10 mouse cellular contexts compared by ENCODE assay signal in the genomic region with DNA sequence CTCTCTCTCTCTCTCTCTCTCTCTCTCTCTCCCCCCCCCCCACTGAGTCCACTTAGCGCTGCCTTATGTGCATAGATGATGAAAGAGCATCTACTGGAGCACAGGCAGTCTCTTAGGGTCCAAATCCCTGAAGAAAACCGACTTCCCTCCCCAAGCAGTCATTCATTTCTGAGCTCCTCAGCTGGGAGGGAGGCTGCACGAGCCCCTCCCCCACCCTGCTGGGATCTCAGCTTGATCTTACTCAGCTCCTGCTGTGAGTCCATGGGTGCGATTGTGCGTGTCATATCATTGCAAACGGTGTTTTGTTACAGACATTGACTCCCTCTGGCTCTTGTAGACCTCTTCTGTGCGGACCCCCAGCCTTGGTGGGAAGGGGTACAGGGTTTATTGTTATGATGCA. TPM values are rescaled to one million over a fixed set of nuclear protein-coding genes. Genes with fewer than 3 reads are reported as not detected.
DNase-seq lines count a peak whose midpoint lies in the region; ATAC-seq and TF ChIP-seq lines count a peak whose summit lies in the region.
"Had no signal": no experiment of that assay in that cellular context is flagged by ENCODE, and none has a peak within 500 bp of the region (broad histone marks: within the 10 kb centered on the region; RNA-seq: fewer than 3 reads in every experiment).

No protein-coding gene starts in this region.

- H3K27ac ChIP-seq in intestine, embryonic 14.5 days (ENCODE audit: low read depth): no peak overlapping the region
- H3K27ac ChIP-seq in intestine, postnatal 0 days (ENCODE audit: low read depth, low read length): no peak overlapping the region
- no peak overlapping the region for H3K27ac ChIP-seq in embryonic facial prominence, embryonic 12.5 days
- no peak overlapping the region for H3K27ac ChIP-seq in hindbrain, embryonic 13.5 days
- no peak overlapping the region for H3K27ac ChIP-seq in midbrain, postnatal 0 days (ENCODE audit: low read depth, low read length)

- no peak overlapping the region for H3K9ac ChIP-seq in intestine, embryonic 14.5 days (ENCODE audit: low read length)
- H3K9ac ChIP-seq in intestine, postnatal 0 days (ENCODE audit: low read depth, low read length): no peak overlapping the region
- no peak overlapping the region for H3K9ac ChIP-seq in embryonic facial prominence, embryonic 12.5 days
- H3K9ac ChIP-seq in hindbrain, embryonic 13.5 days: no peak overlapping the region
- H3K9ac ChIP-seq in midbrain, postnatal 0 days (replicated peaks; ENCODE audit: low read length, poor library complexity, severe bottlenecking): no peak overlapping the region

- 16% methylated on average over 7 of the region's 7 CpGs for WGBS in intestine, embryonic 14.5 days
- WGBS in intestine, postnatal 0 days: 13% methylated on average over 7 of the region's 7 CpGs
- WGBS in embryonic facial prominence, embryonic 12.5 days: 10% methylated on average over 7 of the region's 7 CpGs
- 11% methylated on average over 7 of the region's 7 CpGs for WGBS in hindbrain, embryonic 13.5 days
- WGBS in midbrain, postnatal 0 days: 11% methylated on average over 7 of the region's 7 CpGs

- no peak for TF ChIP-seq CTCF in intestine, postnatal 0 days (IDR thresholded peaks at IDR 0.05; ENCODE audit: low read depth)
- no peak for TF ChIP-seq CTCF in midbrain, postnatal 0 days (IDR thresholded peaks at IDR 0.05)

- H3K9me3 ChIP-seq in intestine, embryonic 14.5 days (ENCODE audit: control insufficient read depth, low read length): no peaks in the 10 kb centered on the region
- H3K9me3 ChIP-seq in intestine, postnatal 0 days (ENCODE audit: control insufficient read depth): no peaks in the 10 kb centered on the region
- 0 out of 2 replicates have a peak, but pooled peaks cover 2% of the 10 kb centered on the region for H3K9me3 ChIP-seq in embryonic facial prominence, embryonic 12.5 days
- H3K9me3 ChIP-seq in hindbrain, embryonic 13.5 days: no peaks in the 10 kb centered on the region
- no peaks in the 10 kb centered on the region for H3K9me3 ChIP-seq in midbrain, postnatal 0 days (ENCODE audit: low read length)

- 0 out of 2 replicates have a peak overlapping the region, but pooled peaks have one; percentile 25 for H3K4me2 ChIP-seq in intestine, embryonic 14.5 days (ENCODE audit: low read length)
- H3K4me2 ChIP-seq in intestine, postnatal 0 days (replicated peaks; ENCODE audit: low read depth): no peak overlapping the region
- peak overlapping the region; percentile 32 for H3K4me2 ChIP-seq in embryonic facial prominence, embryonic 12.5 days (replicated peaks)
- H3K4me2 ChIP-seq in hindbrain, embryonic 13.5 days: peak overlapping the region; percentile 30
- H3K4me2 ChIP-seq in midbrain, postnatal 0 days (ENCODE audit: low read depth, low read length, poor library complexity, severe bottlenecking): no peak overlapping the region

- peaks cover 9% of the 10 kb centered on the region; the same call in 1 of the 2 replicates for H3K4me1 ChIP-seq in intestine, embryonic 14.5 days (replicated peaks; ENCODE audit: control insufficient read depth, insufficient read depth, low read length)
- H3K4me1 ChIP-seq in intestine, postnatal 0 days (replicated peaks; ENCODE audit: control insufficient read depth, insufficient read depth, low read length): no peaks in the 10 kb centered on the region
- no peaks in the 10 kb centered on the region for H3K4me1 ChIP-seq in embryonic facial prominence, embryonic 12.5 days
- H3K4me1 ChIP-seq in hindbrain, embryonic 13.5 days (replicated peaks): peaks cover 8% of the 10 kb centered on the region; the same call in 1 of the 2 replicates
- no peaks in the 10 kb centered on the region for H3K4me1 ChIP-seq in midbrain, postnatal 0 days (ENCODE audit: insufficient read depth, low read length)

- no peak for DNase-seq in intestine, embryonic 14.5 days (ENCODE audit: low spot score)
- peak; percentile 6 for DNase-seq in midbrain, postnatal 0 days (ENCODE audit: low spot score)
- DNase-seq in gastrocnemius, postnatal 25 days: no peak
- DNase-seq in spleen, postnatal 14 days (ENCODE audit: low spot score in 2 of 2): no peak
- no peak for DNase-seq in ovary, adult 18-20 months (ENCODE audit: low spot score)

- no peaks in the 10 kb centered on the region for H3K36me3 ChIP-seq in intestine, embryonic 14.5 days (ENCODE audit: control insufficient read depth, insufficient read depth, low read length)
- H3K36me3 ChIP-seq in intestine, postnatal 0 days (ENCODE audit: control insufficient read depth, insufficient read depth): no peaks in the 10 kb centered on the region
- no peaks in the 10 kb centered on the region for H3K36me3 ChIP-seq in embryonic facial prominence, embryonic 12.5 days
- H3K36me3 ChIP-seq in hindbrain, embryonic 13.5 days: no peaks in the 10 kb centered on the region
- no peaks in the 10 kb centered on the region for H3K36me3 ChIP-seq in midbrain, postnatal 0 days (ENCODE audit: insufficient read depth, low read length)

- H3K4me3 ChIP-seq in intestine, embryonic 14.5 days (ENCODE audit: low read depth, low read length): no peak overlapping the region
- H3K4me3 ChIP-seq in intestine, postnatal 0 days (ENCODE audit: low read depth, low read length): no peak overlapping the region
- H3K4me3 ChIP-seq in embryonic facial prominence, embryonic 12.5 days: no peak overlapping the region
- no peak overlapping the region for H3K4me3 ChIP-seq in hindbrain, embryonic 13.5 days
- no peak overlapping the region for H3K4me3 ChIP-seq in midbrain, postnatal 0 days (ENCODE audit: low read depth, low read length)

- H3K27me3 ChIP-seq in intestine, embryonic 14.5 days (replicated peaks; ENCODE audit: control insufficient read depth, insufficient read depth, low read length): no peaks in the 10 kb centered on the region
- 0 out of 2 replicates have a peak, but pooled peaks cover 3% of the 10 kb centered on the region for H3K27me3 ChIP-seq in intestine, postnatal 0 days (replicated peaks; ENCODE audit: control insufficient read depth, insufficient read depth, low read length)
- H3K27me3 ChIP-seq in embryonic facial prominence, embryonic 12.5 days: no peaks in the 10 kb centered on the region
- H3K27me3 ChIP-seq in hindbrain, embryonic 13.5 days: peaks cover 15% of the 10 kb centered on the region
- no peaks in the 10 kb centered on the region for H3K27me3 ChIP-seq in midbrain, postnatal 0 days (ENCODE audit: insufficient read depth, low read length)

- ATAC-seq in intestine, embryonic 14.5 days (replicated peaks; ENCODE audit: low FRiP score, low TSS enrichment, low read depth): no peak
- ATAC-seq in intestine, postnatal 0 days: no peak
- ATAC-seq in embryonic facial prominence, embryonic 12.5 days (ENCODE audit: insufficient number of reproducible peaks, insufficient read depth, low FRiP score, low TSS enrichment): no peak
- no peak for ATAC-seq in hindbrain, embryonic 13.5 days (ENCODE audit: low FRiP score)
- no peak for ATAC-seq in midbrain, postnatal 0 days (ENCODE audit: low FRiP score)

RNA-seq across cellular contexts. Expression of gene Scnn1b, which starts 35.1 kb away (rescaled TPM):
- 0.42 and 0.53 TPM in 2 replicates for polyA plus RNA-seq in intestine, embryonic 14.5 days (2014; fragmentation: Nextera tagmentation; extraction: Ambion mirVana)
- polyA plus RNA-seq in intestine, postnatal 0 days (2015; fragmentation: Nextera tagmentation; extraction: Ambion mirVana): 0.27 and 0.52 TPM in 2 replicates
- 0.23 TPM in 2 replicates for polyA plus RNA-seq in embryonic facial prominence, embryonic 12.5 days (2016; fragmentation: Nextera tagmentation; extraction: Ambion mirVana)
- 0.17 TPM in 1 of 2 replicates, not detected in the other for polyA plus RNA-seq in hindbrain, embryonic 13.5 days (2015; fragmentation: Nextera tagmentation; extraction: Ambion mirVana)
- 0.09 and 0.60 TPM in 2 replicates for total RNA-seq in midbrain, postnatal 0 days (2014; rRNA removed)
- polyA plus RNA-seq in midbrain, postnatal 0 days (2015; fragmentation: Nextera tagmentation; extraction: Ambion mirVana): 0.47 and 0.52 TPM in 2 replicates
- total RNA-seq in gastrocnemius, postnatal 25 days (2021): under 1 TPM in 1 of 2 experiments, not detected in 1; 0.11 TPM
- total RNA-seq: neutrophil, adult 5-6 weeks had no signal
- polyA plus RNA-seq: liver, embryonic 16.5 days had no signal

Comparison
In these comparisons a context has a peak if more than half of its experiments do, and no peak if none do; other contexts are left out.
1. H3K4me2 ChIP-seq: peak in intestine, embryonic 14.5 days (single experiment), embryonic facial prominence, embryonic 12.5 days (single experiment) and hindbrain, embryonic 13.5 days (single experiment); none in intestine, postnatal 0 days (single experiment) and midbrain, postnatal 0 days (single experiment).